Mouse (Mus musculus): Measurements from ENCODE around the gene AI182371.

Gene AI182371

DNA sequence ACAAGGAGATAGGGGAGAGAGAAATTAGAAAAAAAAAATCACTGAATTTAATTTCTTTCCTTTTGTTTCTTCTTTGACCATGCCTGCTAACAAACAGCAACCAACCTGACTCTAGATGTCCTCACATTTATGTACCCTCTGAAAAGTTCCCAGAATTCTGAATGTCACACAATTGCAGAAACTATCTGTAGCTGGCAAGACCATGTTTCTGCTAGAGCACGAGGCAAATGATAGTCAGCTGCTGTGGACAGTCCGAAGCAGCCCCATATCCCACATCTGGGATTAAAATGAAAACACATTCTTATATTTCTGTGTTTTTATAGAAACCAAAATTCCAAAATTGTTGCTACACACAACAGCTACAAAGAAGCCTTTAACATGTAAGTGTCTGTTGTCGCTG lies at the start of gene AI182371:
TSS of gene AI182371 (minus strand) at position 101 of the 400 bp plus-strand sequence.
- DNase-seq (ENCODE audit: low spot score): no peak

DNA sequence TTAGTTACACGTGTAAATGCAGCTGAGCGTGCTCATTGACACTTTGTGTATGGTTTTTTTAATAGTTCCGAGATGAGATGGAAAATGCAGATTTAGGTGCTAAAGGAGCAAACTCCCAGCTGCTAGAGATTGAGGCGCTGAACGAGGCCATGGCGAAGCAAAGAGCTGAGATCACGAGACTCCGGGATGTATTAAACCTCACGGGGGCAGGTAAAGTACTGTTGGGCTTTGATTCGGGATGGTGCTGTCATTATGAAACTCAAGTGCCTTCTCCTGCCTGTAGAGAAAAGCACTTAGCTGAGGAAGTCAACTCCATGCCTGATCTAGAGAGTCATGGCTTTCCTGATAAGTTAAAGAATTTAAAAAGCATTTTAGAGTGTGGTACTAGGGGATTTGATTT lies 47.5 kb upstream of the AI182371 start:
- no peak for DNase-seq (ENCODE audit: low spot score)

DNA sequence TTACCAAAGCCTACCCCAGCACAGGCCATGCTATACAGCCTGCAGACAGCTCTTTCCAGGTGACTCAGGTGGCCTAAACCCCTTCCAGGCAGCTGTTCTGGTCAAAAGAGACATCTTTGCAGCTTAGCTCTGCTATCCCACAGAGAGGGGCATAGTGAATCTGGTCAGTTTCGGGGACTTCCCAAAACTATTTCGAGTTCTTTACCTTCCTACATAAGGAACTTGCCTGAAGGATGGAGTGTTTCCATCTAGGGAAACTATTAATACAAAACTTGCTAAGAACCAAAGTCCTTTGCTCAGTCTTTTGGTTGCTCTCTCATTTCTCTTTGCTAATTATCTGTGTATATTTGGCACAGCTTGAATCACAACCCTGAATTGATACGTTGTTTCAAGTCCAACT lies 40.3 kb upstream of the AI182371 start:
- no peak for DNase-seq (ENCODE audit: low spot score)

DNA sequence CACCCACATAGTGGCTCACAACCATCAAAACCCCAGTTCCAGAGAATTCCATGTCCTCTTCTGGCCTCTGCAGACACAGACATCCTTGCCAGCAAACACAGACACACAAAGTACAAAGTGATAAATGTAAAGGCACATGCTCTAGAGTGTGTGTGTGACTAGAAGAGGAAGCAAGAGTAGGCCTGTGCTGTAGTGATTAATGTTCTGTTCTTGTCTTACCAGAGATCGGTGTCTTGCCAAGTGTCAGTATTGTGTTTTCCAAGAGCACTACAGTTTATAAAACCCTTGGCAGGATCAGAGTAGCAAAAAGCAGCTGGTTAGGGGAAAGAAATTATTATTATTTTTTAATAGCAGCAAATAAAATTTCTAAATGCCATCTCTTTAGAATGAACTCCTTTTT lies 37.2 kb upstream of the AI182371 start:
- DNase-seq (ENCODE audit: low spot score): no peak

DNA sequence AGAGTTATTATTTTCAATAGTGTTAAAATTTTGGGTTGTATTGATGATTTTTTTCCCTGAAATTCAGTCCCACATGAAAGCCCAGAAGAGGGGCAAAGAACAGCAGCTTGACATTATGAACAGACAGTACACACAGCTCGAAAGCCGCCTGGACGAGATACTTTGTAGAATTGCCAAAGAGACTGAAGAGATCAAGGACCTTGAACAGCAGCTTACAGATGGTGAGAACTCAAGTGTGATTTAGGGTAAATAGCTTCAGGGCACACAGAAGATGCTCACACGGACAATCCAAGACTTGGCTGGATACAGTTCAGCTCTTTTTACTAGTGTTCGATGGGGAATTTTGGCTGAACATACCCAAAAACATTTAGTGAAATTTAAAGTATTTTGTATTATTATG lies 32.5 kb upstream of the AI182371 start:
- no peak for DNase-seq (ENCODE audit: low spot score)

DNA sequence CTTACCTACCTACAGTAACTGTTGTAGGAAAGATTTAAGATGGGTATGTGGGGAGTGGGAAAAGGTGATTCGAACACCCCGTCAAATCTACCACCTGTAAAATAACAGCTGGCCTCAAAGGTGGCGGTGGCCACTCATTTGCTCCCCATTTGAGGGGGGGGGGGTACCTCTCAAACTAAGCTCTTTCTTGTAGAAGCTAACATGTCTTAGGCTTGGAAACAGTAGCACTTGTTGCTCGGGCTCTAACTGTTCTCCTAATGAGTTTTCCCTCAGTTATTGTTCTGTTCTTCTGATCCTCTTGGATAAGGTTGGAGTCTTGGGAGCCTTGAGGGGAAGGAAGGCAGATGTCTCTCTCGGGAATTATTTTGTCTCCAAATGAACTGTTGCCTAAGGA lies 31.3 kb upstream of the AI182371 start:
- no peak for DNase-seq (ENCODE audit: low spot score)

DNA sequence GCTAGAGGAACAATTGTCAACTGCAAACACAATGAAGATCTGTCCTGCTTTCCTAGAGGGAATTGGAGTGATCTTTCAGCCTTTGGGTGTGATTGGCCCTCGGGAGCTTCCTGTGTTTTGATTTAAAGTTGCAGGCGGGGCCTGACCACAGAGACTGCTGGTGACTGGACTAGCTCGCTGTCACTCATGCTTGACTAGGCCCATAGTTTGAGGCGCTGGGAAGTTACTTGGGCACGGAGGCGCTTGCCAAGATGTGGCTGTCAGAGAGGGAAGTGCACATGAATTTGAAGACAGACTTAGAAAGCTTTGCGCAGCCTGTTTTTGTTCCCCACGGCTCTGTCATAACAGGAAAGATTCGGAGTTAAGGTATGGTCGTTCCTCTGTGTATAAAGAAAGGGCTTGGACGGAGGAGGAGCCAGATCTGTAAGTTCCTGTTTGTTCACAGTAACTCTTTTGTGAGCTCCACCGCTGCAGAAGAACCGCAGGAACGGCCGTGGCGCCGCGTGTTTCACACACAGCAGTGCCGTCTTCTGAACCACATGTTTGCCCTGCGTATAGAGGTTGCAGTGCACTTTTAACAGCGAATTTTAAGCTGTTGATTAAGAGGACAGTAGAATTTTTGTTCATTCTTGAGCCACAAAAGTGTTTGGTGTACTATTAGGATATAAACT lies 30.8 kb upstream of the AI182371 start:
- peak; percentile 87 for DNase-seq (ENCODE audit: low spot score)

DNA sequence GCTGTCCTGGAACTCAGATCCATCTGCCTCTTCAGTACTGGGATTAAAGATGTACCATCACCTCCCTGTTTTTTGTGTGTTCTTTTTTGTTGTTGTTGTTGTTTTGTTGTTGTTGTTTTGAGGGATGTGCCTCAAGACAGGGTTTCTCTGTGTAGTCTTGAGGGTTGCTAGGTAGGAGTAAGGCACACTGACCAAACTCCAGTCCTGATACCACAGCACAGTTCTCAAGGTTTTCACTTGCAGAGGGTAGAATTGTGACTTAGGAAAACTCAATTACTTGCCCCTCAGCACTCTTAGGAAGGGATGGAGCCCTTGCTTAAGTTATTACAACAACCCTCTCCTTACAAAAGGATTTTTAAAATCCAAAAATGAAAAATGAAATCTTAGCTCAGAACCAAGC lies 30.1 kb upstream of the AI182371 start:
- DNase-seq (ENCODE audit: low spot score): no peak

DNA sequence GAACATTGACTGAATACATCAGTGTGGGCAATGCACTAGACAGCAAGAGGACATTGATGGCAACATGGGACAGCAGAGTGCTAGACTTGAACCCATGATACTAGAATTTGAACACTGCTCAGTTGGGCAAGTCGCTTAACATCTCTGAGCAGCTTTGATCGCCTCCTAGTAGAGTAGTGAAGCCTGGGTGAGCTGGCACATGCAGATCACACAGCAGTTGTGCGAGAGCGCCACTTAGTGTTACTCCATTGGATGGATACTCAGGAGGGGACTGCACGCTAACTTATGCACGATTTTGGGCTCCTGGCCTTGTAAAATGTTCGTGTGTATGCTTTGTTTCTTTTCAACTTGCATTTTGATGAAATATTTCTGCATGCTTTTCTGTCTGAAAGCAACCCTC lies 23.4 kb upstream of the AI182371 start:
- DNase-seq (ENCODE audit: low spot score): no peak

DNA sequence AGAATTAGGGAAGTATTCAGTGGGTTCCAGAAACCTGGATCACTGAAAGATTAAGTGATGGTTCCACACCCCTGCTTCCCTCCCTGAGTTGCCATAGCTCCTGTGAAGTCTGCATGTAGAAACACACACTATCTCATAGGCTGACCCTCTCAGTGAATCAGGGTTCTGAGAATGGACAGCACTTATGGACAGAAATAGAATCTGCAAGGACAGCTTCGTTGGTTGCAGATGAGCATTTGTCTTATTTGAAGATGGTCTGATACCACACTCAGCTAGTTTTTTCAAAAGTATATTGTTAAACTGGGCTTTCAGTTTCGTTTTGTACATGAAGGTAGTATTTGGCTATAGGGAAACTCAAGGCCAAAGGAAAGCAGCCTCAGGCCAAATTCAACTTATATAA lies 9.2 kb upstream of the AI182371 start:
- DNase-seq (ENCODE audit: low spot score): no peak

DNA sequence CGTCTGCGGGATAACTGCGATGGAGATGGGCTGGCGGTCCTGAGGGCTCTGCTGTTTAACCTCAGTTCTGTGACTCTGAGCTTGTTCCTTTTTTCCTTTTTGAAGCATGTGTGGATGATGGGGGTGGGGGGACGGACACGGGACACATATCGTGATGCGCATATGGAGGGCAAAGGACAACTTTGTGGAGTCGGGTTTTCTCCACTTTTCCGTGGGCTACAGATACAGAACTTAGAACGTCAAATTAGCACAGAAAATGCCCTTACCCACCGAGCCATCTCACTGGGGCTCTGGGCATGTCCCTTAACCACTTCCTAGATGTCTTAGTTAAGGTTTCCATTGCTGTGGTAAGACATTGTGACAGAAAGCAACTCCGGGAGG lies 8.6 kb upstream of the AI182371 start:
- no peak for DNase-seq (ENCODE audit: low spot score)

DNA sequence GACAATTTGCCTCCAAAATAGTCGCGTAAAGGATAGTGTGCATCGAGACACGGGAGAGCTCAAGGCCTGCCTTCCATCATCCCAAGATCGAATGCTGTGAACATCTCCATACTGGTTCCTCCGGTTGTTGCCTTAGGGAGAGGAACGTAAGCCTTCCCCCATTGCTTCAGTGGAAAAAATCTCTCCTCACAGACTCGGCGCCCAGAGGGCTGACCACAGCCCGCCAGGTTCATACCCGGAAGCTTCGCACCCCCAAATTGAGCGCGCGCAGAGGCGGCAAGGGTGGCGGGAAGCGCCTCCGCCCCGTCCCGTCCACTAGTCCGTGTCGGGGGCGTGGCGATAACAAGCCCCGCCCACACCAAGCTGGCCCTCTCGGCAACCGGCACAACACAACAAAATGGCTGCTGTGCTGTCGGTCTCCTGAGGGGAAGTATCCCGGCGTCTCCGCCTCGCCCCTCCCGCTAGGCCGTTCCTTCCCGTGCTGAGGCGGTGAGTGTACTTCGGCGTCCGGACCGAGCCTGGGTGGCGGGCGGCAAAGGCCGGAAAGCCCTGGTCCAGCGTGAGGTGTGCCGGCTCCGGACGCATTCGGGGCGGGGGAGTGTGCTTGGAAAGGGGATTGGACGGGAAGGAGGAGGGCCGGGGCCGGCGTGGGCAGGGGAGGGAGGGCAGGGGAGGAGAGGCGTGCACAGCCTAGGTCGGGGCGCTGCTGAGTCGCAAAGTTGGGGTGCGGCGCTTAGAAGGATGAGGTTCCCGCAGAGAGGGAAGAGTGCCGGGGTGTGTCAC lies 8.0 kb upstream of the AI182371 start, which contains the start of gene Cntrl:
TSS of gene Cntrl (plus strand) at position 352 of the 783 bp plus-strand sequence.
- DNase-seq (ENCODE audit: low spot score): peak; percentile 96

DNA sequence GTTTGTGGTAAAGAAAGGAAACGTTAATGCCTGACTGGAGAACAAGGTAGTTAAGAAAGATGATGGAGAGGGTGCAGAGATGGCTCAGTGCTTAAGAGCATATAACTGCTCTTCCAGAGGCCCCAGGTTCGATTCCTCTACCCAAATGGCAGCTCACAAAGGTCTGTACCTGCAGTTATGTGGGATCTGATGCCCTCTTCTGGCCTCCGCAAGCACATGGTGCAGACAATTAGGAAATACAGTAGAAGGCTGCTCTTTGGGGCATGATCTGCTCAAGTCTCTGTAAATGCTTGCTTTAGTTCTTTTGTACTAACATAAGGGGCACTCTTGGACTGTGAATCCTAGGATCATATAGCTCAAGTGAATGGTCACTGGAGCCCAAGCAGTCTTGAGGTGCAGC lies 7.4 kb upstream of the AI182371 start:
- DNase-seq (ENCODE audit: low spot score): peak; percentile 22

DNA sequence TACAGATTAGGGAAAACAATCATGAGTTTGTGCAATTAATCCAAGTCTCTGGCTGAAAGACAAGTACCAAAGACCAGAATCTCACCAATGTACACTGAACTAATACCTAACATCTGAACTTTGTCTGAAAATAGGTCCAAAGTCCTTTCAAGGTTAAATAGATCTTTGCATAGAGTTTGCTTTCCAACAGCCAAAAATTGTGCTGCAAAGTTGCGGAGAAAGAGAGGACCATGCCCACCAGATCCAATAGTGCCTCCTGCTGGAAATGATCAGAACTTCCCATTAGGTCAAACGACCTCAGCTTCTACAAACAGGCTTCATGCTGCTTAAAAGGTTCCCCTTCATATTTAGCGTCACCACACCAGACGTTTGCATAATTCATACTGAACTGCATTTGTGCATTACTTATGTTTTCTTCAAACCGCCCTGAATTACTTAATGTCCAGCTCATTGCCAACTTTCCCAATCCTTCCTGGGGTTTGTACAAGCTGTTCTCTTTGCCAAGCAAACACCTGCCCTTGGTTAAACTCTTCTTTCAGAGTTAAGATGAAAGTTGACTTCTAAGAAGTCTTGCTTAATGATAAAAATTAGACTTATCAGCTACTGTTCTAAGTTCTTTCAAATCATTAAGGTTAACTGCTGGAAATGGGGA lies 6.8 kb upstream of the AI182371 start:
- DNase-seq (ENCODE audit: low spot score): no peak

DNA sequence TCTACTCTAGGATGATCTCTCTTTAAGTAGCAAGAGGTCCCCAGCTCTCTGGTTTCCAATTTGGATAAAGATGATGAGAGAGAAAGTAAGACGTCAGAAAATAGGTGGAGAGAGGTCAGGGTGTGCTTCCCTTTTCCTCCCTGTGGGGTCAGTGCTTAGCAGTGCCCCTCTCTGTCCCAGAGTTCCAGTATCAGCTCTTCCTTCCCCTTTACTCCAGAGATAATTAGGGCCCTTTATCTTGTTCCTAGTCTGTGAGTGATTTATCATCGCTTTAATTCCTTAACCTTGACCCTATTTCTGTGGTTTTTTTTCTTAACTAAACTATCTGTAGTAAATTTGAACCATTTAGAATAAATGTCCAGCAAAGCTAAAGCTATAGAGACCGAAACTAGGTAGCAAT lies 3.5 kb upstream of the AI182371 start:
- no peak for DNase-seq (ENCODE audit: low spot score)

DNA sequence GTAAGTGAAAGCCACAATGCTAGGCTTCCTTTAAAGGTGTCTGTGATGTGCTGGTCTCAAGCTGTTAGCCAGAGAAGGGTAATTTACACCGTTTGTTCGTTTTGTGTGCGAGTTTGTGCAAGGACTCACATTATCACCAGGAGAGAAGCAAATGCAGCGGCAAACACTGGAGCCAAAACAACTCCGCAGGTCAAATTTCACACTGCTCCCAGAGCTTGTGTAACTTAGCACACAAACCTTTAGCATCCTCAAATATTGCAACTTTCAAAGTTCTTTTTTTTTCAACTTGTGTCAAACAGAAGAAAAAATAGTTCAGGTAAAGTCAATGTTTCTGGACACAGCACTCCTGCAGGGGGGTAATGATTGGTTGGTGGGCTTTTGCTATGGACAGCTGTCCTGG lies 2.2 kb upstream of the AI182371 start:
- DNase-seq (ENCODE audit: low spot score): no peak

DNA sequence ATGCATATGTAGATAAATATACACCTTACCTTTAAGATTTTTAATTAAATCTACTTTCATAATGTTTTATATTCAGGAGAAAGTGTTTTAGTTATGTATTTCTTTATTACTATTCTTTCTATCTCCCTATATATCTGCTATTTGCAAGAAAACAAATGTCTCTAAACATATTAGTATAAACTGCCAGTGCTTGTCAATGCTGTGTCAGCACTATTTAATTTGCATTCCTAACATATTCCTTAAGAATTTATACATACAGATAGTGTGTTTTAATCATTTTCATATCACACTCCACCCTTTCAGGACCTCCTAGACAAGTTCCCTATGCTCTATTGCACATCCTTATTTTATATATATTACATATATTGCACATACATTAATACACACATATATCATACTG lies 1.4 kb upstream of the AI182371 start:
- no peak for DNase-seq (ENCODE audit: low spot score)

DNA sequence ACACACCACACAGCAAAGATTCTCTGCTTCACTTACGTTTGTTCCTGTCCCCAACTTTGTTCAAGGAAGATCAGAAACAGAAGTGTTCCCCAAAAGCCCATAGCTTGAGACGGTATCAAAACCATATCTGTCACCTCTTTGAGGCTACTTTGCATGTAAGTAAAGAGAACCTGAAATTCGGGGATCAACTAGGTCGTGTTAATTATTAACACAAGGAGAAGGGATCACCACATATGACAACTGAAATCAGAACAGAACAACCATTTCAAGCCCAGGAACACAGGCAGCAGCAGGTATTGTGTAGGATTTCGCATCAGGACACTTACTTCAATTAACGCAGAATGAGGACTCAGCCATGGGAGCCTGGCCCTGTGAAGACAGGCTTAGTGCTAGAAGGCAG lies 814 bp downstream of the AI182371 start:
- no peak for DNase-seq (ENCODE audit: low spot score)

DNA sequence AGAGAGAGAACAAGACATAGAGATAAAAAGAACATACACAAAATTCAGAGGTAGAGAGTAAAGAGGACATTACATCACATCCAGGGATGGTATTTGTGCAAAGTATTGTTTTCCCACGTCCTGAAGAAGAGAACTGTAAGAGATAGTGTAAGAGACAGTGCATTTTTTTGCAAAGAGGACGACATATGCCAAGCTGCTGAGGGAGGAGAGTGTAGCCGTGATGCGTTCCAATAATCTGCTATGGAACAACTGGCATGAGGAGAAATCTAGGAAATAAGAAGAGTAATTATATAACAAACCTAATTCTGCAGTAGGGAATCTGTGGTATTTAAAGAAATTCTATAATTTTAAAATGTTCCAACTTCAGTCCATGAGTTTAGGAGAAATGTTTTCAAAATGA lies 13.9 kb downstream of the AI182371 start:
- DNase-seq (ENCODE audit: low spot score): no peak

DNA sequence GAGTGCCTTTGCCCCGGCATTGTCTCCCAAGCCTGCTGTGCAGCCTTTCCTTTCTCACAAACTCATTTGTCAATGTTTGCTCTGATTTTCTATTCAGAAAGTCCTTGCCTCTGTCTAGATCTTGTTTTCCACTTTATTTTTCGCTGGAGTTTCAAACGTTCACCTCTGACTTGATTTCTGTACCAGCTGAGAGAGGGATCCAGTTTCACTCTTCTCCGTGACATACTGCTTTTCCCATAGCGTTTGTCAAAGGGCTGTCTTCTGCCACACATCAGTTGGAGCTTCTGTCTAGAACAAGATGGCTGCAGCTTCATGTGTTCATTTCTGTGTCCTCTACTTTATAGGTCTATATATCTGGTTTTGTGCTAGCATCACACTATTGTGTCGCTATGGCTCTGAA lies 22.2 kb downstream of the AI182371 start:
- DNase-seq (ENCODE audit: low spot score): no peak

DNA sequence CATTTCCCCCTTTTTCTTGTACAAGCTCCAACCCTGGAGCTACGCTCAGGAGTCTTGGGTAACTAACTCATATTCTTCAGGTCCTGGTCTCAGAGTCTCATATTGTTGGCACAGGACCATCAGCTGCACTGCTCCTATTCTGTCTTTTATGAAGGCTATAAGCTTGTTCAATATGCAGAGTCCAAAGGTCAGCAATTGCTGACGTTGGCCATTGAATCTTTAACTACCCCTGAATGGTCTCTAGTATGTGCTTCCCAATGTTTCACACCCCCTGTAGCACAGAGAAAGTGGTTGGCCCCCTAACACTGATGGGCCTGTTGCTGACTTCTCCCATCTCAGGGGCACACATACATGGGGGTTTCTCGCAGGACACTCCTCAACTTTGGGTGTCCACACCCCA lies 27.0 kb downstream of the AI182371 start:
- DNase-seq (ENCODE audit: low spot score): no peak

DNA sequence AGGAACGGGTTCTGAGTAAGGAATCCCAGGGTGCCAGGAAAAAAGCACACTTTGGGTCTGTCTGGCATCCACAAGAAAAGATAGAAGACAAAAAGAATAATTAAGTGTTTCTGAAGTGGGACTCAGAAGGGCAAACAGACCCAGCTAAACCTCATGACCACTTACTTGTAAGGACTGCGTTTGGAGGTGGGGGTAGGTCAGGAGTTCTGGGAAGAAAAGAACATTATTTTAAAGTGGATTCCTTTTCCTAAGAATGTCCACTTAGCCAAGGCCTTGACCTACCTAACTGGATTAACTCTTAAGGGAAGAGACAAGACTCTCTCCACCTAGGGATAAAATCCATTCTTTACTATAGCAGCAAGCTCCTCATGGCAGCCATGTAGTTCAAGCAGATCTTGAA lies 28.8 kb downstream of the AI182371 start:
- DNase-seq (ENCODE audit: low spot score): no peak

DNA sequence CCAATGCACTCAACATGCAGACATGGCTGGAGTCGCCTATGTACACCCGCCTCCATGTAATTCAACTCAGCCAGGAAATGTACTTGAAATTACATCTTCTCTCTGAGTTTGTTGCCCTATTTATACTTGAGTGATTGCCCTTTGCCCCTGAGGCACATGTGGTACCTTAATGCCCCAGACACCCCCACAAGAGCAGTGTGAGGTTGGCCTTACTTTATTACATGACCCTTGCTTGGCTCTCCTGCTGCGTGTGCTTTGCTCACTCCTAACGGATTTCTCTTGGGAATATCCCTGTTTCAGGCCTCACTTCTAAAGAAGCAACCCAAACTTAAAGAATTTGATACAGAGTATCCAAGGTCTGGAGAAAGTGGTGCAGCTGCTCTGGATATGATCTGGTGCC lies 31.1 kb downstream of the AI182371 start:
- no peak for DNase-seq (ENCODE audit: low spot score)
